Mouse (Mus musculus) E14TG2a.4 (cell line): Measurements from ENCODE around the gene Gpn2.

Experiments used
- H3K27me3 ChIP-seq: 2 replicates; pipeline ENCODE4 v1.6.1; 2014; ENCODE audit warnings: low read length, control low read depth; ENCODE audit not compliant: insufficient read depth
- H3K36me3 ChIP-seq: 2 replicates; pipeline ENCODE4 v1.6.1; 2014; ENCODE audit warnings: low read length, control low read depth; ENCODE audit not compliant: insufficient read depth
- H3K4me1 ChIP-seq: replicated peaks from 2 replicates; pipeline ENCODE4 v1.6.1; 2014; ENCODE audit warnings: low read depth, low read length, control low read depth
- H3K4me3 ChIP-seq: replicated peaks from 2 replicates; pipeline ENCODE4 v1.5.1; 2014; ENCODE audit warnings: mild to moderate bottlenecking, low read length
- H3K9me3 ChIP-seq: 2 replicates; pipeline ENCODE4 v1.6.1; 2014; ENCODE audit warnings: low read length, control low read depth
- CTCF ChIP-seq: conservative IDR thresholded peaks from 2 replicates; pipeline ENCODE4 v1.5.1; 2014; ENCODE audit warnings: low read length
- NANOG ChIP-seq: IDR thresholded peaks from 2 replicates; pipeline ENCODE4 v1.6.1; 2014; ENCODE audit warnings: borderline replicate concordance, low read length, mixed read lengths
- POU5F1 ChIP-seq: IDR thresholded peaks from 2 replicates; pipeline ENCODE4 v1.6.1; 2014; ENCODE audit warnings: low read length, borderline replicate concordance

Gpn2 gene

GRCm38 (mm10) chr4:133631071-133631768, 47.1 kb downstream of the Gpn2 start:
- peaks cover 41% of the 10 kb centered on the region for H3K36me3 ChIP-seq
- peak overlapping the region; percentile 88 for H3K4me3 ChIP-seq
- no peaks in the 10 kb centered on the region for H3K9me3 ChIP-seq
- H3K27me3 ChIP-seq = no peaks in the 10 kb centered on the region
- TF ChIP-seq NANOG (no peak), POU5F1 (no peak), CTCF (no peak)
- H3K4me1 ChIP-seq = peaks cover 76% of the 10 kb centered on the region

GRCm38 (mm10) chr4:133631769-133632411, 47.7 kb downstream of the Gpn2 start:
- H3K36me3 ChIP-seq = peaks cover 34% of the 10 kb centered on the region
- peak overlapping the region; percentile 88 for H3K4me3 ChIP-seq
- H3K27me3 ChIP-seq = no peaks in the 10 kb centered on the region
- no peak for TF ChIP-seq NANOG
- no peak for TF ChIP-seq POU5F1
- TF ChIP-seq CTCF = no peak
- no peaks in the 10 kb centered on the region for H3K9me3 ChIP-seq
- H3K4me1 ChIP-seq = peaks cover 70% of the 10 kb centered on the region

GRCm38 (mm10) chr4:133632483-133633327, 48.5 kb downstream of the Gpn2 start:
- peak overlapping the region; percentile 88 for H3K4me3 ChIP-seq
- H3K4me1 ChIP-seq = peaks cover 65% of the 10 kb centered on the region
- no peaks in the 10 kb centered on the region for H3K27me3 ChIP-seq
- TF ChIP-seq POU5F1 (no peak), CTCF (no peak), NANOG (no peak)
- H3K9me3 ChIP-seq = no peaks in the 10 kb centered on the region
- peaks cover 31% of the 10 kb centered on the region for H3K36me3 ChIP-seq

GRCm38 (mm10) chr4:133633332-133634042, 49.3 kb downstream of the Gpn2 start:
- H3K9me3 ChIP-seq = no peaks in the 10 kb centered on the region
- H3K27me3 ChIP-seq = no peaks in the 10 kb centered on the region
- peak overlapping the region; percentile 88 for H3K4me3 ChIP-seq
- peaks cover 29% of the 10 kb centered on the region for H3K36me3 ChIP-seq
- TF ChIP-seq POU5F1 (no peak), CTCF (peak; percentile 25; the same call in 1 of the 2 replicates)
- peaks cover 57% of the 10 kb centered on the region for H3K4me1 ChIP-seq

- peaks cover 23% of the 10 kb centered on the region for H3K36me3 ChIP-seq
- peaks cover 51% of the 10 kb centered on the region for H3K4me1 ChIP-seq
- H3K27me3 ChIP-seq = no peaks in the 10 kb centered on the region
- H3K4me3 ChIP-seq = peak overlapping the region; percentile 88
- TF ChIP-seq NANOG (no peak), CTCF (no peak), POU5F1 (no peak)
- no peaks in the 10 kb centered on the region for H3K9me3 ChIP-seq
Measured at GRCm38 (mm10) chr4:133634043-133634410, 49.9 kb downstream of the Gpn2 start.
